ENCODE assay signal across 17 mouse cellular contexts in the genomic region with DNA sequence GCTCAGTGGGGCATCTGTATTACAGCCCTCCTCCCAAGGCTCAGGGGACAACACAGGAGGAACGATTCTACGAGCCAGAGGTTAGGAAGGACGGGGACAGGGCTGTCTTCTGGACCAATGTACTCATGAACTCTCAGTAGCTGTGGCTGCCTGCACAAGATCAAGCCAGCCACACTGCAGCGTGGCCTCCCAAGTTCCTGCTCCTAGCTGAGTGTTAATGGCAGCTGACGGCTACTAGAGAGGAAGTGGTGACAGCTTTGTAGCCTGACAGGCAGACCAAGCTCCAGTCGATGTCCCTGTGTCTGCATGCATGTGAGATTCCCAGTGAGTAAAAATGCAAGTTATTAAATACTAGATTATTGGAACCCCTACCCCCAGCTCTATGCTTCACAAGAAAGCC. TPM values are rescaled to one million over a fixed set of nuclear protein-coding genes. Genes with fewer than 3 reads are reported as not detected.
A peak's percentile ranks its signal among the peaks of the same experiment; 100 is the strongest.
DNase-seq lines count a peak whose midpoint lies in the region; ATAC-seq and TF ChIP-seq lines count a peak whose summit lies in the region.
"Had no signal": no experiment of that assay in that cellular context is flagged by ENCODE, and none has a peak within 500 bp of the region (broad histone marks: within the 10 kb centered on the region; RNA-seq: fewer than 3 reads in every experiment).

No protein-coding gene starts in this region.

- intact Hi-C loops in gastrocnemius, adult 2 months (cut with DNase I), result no loop called here

- no peak for TF ChIP-seq CTCF in gastrocnemius, adult 2 months (IDR thresholded peaks at IDR 0.05)
- no peak for TF ChIP-seq CTCF in lung, embryonic 14.5 days (IDR thresholded peaks at IDR 0.05; ENCODE audit: low read depth)
- TF ChIP-seq CTCF in embryonic fibroblast, embryonic 13.5 days (IDR thresholded peaks at IDR 0.05; ENCODE audit: borderline replicate concordance, insufficient read depth, low read length), result no peak

- DNase-seq in gastrocnemius, adult 2 months, result no peak
- no peak for DNase-seq in gastrocnemius, adult 18-20 months (ENCODE audit: low spot score)
- peak; percentile 59 for DNase-seq in lung, embryonic 14.5 days
- no peak for DNase-seq in lung, postnatal 25 days (ENCODE audit: low spot score)
- no peak for DNase-seq in urinary bladder, adult 2 months (ENCODE audit: low spot score)
- DNase-seq: cerebellum, adult 11-12 months; kidney, adult 9 months; kidney, postnatal 4 days; layer of hippocampus, postnatal 36 days; right cerebral cortex, postnatal 4 days had no signal

- 0 out of 2 replicates have a peak, but pooled peaks have one; percentile 7 for ATAC-seq in lung, embryonic 14.5 days (ENCODE audit: insufficient read depth)
- peak; percentile 17; the same call in 1 of the 2 replicates for ATAC-seq in monocyte, adult 5-6 weeks (replicated peaks; ENCODE audit: insufficient number of reproducible peaks, low FRiP score, low TSS enrichment, poor library complexity, severe bottlenecking)
- no peak for ATAC-seq in forebrain, embryonic 15.5 days (replicated peaks)
- ATAC-seq: forebrain, embryonic 13.5 days; midbrain, embryonic 16.5 days had no signal

- no peak for TF ChIP-seq POLR2A in embryonic fibroblast, embryonic 13.5 days (IDR thresholded peaks at IDR 0.05; ENCODE audit: low read depth, low read length)

- H3K4me3 ChIP-seq in gastrocnemius, adult 2 months, result no peak overlapping the region
- no peak overlapping the region for H3K4me3 ChIP-seq in lung, embryonic 14.5 days (ENCODE audit: low read depth, low read length)
- H3K4me3 ChIP-seq in embryonic fibroblast, embryonic 13.5 days (ENCODE audit: insufficient read depth, low read length), result no peak overlapping the region
- no peak overlapping the region for H3K4me3 ChIP-seq in forebrain, embryonic 15.5 days
- H3K4me3 ChIP-seq: embryonic facial prominence, embryonic 15.5 days; forebrain, embryonic 13.5 days; neural tube, embryonic 13.5 days had no signal

- H3K9me3 ChIP-seq in lung, embryonic 14.5 days (ENCODE audit: low read depth, low read length), result no peaks in the 10 kb centered on the region
- no peaks in the 10 kb centered on the region for H3K9me3 ChIP-seq in forebrain, embryonic 15.5 days
- H3K9me3 ChIP-seq: embryonic facial prominence, embryonic 15.5 days; forebrain, embryonic 13.5 days; neural tube, embryonic 13.5 days had no signal

- H3K4me2 ChIP-seq in lung, embryonic 14.5 days, result no peak overlapping the region
- no peak overlapping the region for H3K4me2 ChIP-seq in forebrain, embryonic 15.5 days (replicated peaks)
- H3K4me2 ChIP-seq: embryonic facial prominence, embryonic 15.5 days; forebrain, embryonic 13.5 days; neural tube, embryonic 13.5 days had no signal

- peaks cover 43% of the 10 kb centered on the region for H3K36me3 ChIP-seq in lung, embryonic 14.5 days (ENCODE audit: insufficient read depth)
- H3K36me3 ChIP-seq in forebrain, embryonic 15.5 days, result peaks cover 32% of the 10 kb centered on the region

- H3K27me3 ChIP-seq in lung, embryonic 14.5 days (ENCODE audit: insufficient read depth, low read length), result no peaks in the 10 kb centered on the region
- H3K27me3 ChIP-seq in forebrain, embryonic 15.5 days, result no peaks in the 10 kb centered on the region
- H3K27me3 ChIP-seq: embryonic facial prominence, embryonic 15.5 days; neural tube, embryonic 13.5 days had no signal

- H3K9ac ChIP-seq in lung, embryonic 14.5 days, result no peak overlapping the region
- no peak overlapping the region for H3K9ac ChIP-seq in forebrain, embryonic 15.5 days (replicated peaks)
- H3K9ac ChIP-seq: embryonic facial prominence, embryonic 15.5 days; forebrain, embryonic 13.5 days; neural tube, embryonic 13.5 days had no signal

- H3K27ac ChIP-seq in gastrocnemius, adult 2 months, result peak overlapping the region; percentile 6; the same call in 1 of the 2 replicates
- H3K27ac ChIP-seq in lung, embryonic 14.5 days (ENCODE audit: low read depth), result peak overlapping the region; percentile 34; the same call in 1 of the 2 replicates
- peak overlapping the region; percentile 64 for H3K27ac ChIP-seq in embryonic fibroblast, embryonic 13.5 days (ENCODE audit: insufficient read depth, low read length)
- H3K27ac ChIP-seq in forebrain, embryonic 15.5 days (replicated peaks), result no peak overlapping the region
- H3K27ac ChIP-seq: embryonic facial prominence, embryonic 15.5 days; forebrain, embryonic 13.5 days; neural tube, embryonic 13.5 days had no signal

- WGBS in lung, embryonic 14.5 days, result 23% methylated on average over 6 of the region's 6 CpGs
- WGBS in forebrain, embryonic 15.5 days, result 68% methylated on average over 6 of the region's 6 CpGs

- H3K4me1 ChIP-seq in lung, embryonic 14.5 days (ENCODE audit: insufficient read depth), result peaks cover 14% of the 10 kb centered on the region
- peaks cover 18% of the 10 kb centered on the region for H3K4me1 ChIP-seq in embryonic fibroblast, embryonic 13.5 days (ENCODE audit: control insufficient read depth, insufficient read depth, low read length)
- peaks cover 30% of the 10 kb centered on the region for H3K4me1 ChIP-seq in forebrain, embryonic 15.5 days

RNA-seq across cellular contexts. Expression of a gene that starts 39.7 kb away (rescaled TPM):
- total RNA-seq in gastrocnemius, adult 2 months (2021), result under 1 TPM; 0.13 to 0.31 TPM
- total RNA-seq in gastrocnemius, adult 18-20 months (2021), result under 1 TPM; 0.21 to 0.31 TPM
- 2.8 and 3.4 TPM in 2 replicates for polyA plus RNA-seq in lung, embryonic 14.5 days (2014; fragmentation: Nextera tagmentation; extraction: Ambion mirVana)
- 2.5 and 3.6 TPM in 2 replicates for polyA plus RNA-seq in embryonic fibroblast, embryonic 13.5 days (2011; ENCODE audit: insufficient read length, low read depth, missing spikeins)
- total RNA-seq in monocyte, adult 5-6 weeks (2017), result not detected in 3 replicates
- 14.3 and 19.6 TPM in 2 replicates for polyA plus RNA-seq in urinary bladder, adult 2 months (2012; rRNA removed)
- 0.61 and 0.76 TPM in 2 replicates for polyA plus RNA-seq in forebrain, embryonic 15.5 days (2015; fragmentation: Nextera tagmentation; extraction: Ambion mirVana)

RNA-seq across cellular contexts. Expression of a gene that starts 51.6 kb away (rescaled TPM):
- total RNA-seq in gastrocnemius, adult 2 months (2021), result 1 to 10 TPM; 4.5 to 8.4 TPM
- total RNA-seq in gastrocnemius, adult 18-20 months (2021), result 1 to 10 TPM; 5.8 to 6.3 TPM
- polyA plus RNA-seq in lung, embryonic 14.5 days (2014; fragmentation: Nextera tagmentation; extraction: Ambion mirVana), result 38.5 and 42.3 TPM in 2 replicates
- polyA plus RNA-seq in embryonic fibroblast, embryonic 13.5 days (2011; ENCODE audit: insufficient read length, low read depth, missing spikeins), result 54.8 and 74.0 TPM in 2 replicates
- 0.19 to 0.53 TPM in 2 of 3 replicates, not detected in the other for total RNA-seq in monocyte, adult 5-6 weeks (2017)
- polyA plus RNA-seq in urinary bladder, adult 2 months (2012; rRNA removed), result 4.0 and 7.9 TPM in 2 replicates
- 54.8 and 61.1 TPM in 2 replicates for polyA plus RNA-seq in forebrain, embryonic 15.5 days (2015; fragmentation: Nextera tagmentation; extraction: Ambion mirVana)
